Mouse (Mus musculus): ENCODE measurements at regions not wholly inside any gene's neighbourhood (a gene's known extent, or its start where the extent isn't known, plus 50 kb on each side); places are given as distances from the start of the nearest gene placed in this dataset.

DNA sequence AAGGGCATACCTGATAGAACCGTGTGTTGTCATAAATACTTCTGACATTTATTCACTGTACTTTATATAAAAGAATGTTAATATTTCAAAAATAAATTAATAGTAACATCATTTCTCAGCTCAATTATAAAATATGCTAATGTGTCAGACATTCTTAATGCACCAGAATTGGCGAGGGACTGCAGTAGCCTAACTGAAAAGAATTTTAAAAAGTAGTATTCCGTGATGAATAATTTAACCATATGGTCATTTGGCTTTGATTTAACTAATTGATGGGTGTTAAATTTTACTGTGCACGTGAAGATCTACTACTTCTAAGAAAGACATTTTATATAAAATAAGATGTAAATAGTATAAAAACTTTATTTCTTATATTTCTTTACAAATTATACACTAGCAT lies 1296.7 kb downstream of the Pla2g4a start:
- Histone ChIP-seq H3K79me2 (replicated peaks; ENCODE audit: control insufficient read depth, extremely low read depth, insufficient read depth, poor library complexity, severe bottlenecking) (no peaks in the 10 kb centered on the region), H3K27me3 (replicated peaks) (no peaks in the 10 kb centered on the region), H3K4me2 (ENCODE audit: insufficient read depth, low read depth, poor library complexity, severe bottlenecking) (no peak overlapping the region), H3K36me3 (replicated peaks in 1 of 2; ENCODE audit: control insufficient read depth in 1 of 2, insufficient read depth in 1 of 2, low read length in 1 of 2) (no peaks in the 10 kb centered on the region), H3K9me3 (replicated peaks; ENCODE audit: low read length) (peaks cover 12% of the 10 kb centered on the region), H3K4me1 (ENCODE audit: control insufficient read depth in 1 of 2, insufficient read depth in 2 of 2) (no peaks in the 10 kb centered on the region), H3K27ac (ENCODE audit: insufficient read depth, low read depth) (no peak overlapping the region), H3K9ac (ENCODE audit: insufficient read depth, low read depth) (no peak overlapping the region), H3K4me3 (replicated peaks in 1 of 3; ENCODE audit: low read depth in 2 of 3, low read length in 2 of 3, poor library complexity in 1 of 3) (no peak overlapping the region)
- in situ Hi-C loops (cut with MboI; ENCODE audit: low pct_ligation_motif_present, low pct_unique_long_range_greater_than_20kb, low sequenced_read_pairs), result no loop called here
- no peak for DNase-seq (ENCODE audit: extremely low read depth)
- dilution Hi-C loops (cut with MboI; ENCODE audit: extremely low pct_ligation_motif_present, extremely low pct_unique_long_range_greater_than_20kb, low sequenced_read_pairs), result no loop called here
- TF ChIP-seq IRF4 (IDR thresholded peaks at IDR 0.05; ENCODE audit: low read depth, low read length) (no peak), HCFC1 (IDR thresholded peaks at IDR 0.05; ENCODE audit: low read depth, low read length) (no peak), ZNF384 (IDR thresholded peaks at IDR 0.05; ENCODE audit: low read depth, low read length) (no peak), JUN (IDR thresholded peaks at IDR 0.05; ENCODE audit: insufficient read depth, low read depth, low read length) (no peak), BHLHE40 (IDR thresholded peaks at IDR 0.05; ENCODE audit: low read depth, low read length) (no peak), PAX5 (IDR thresholded peaks at IDR 0.05; ENCODE audit: low read length) (no peak), MAX (IDR thresholded peaks at IDR 0.05; ENCODE audit: low read length) (no peak), RCOR1 (conservative IDR thresholded peaks at IDR 0.05; ENCODE audit: low read depth, low read length) (no peak), ZMIZ1 (IDR thresholded peaks at IDR 0.05; ENCODE audit: low read depth, low read length) (no peak), E2F4 (IDR thresholded peaks at IDR 0.05; ENCODE audit: insufficient replicate concordance, low read depth, low read length) (no peak), USF1 (IDR thresholded peaks at IDR 0.05; ENCODE audit: low read depth, low read length) (no peak), SIN3A (IDR thresholded peaks at IDR 0.05; ENCODE audit: low read length) (no peak), UBTF (IDR thresholded peaks at IDR 0.05; ENCODE audit: low read depth, low read length) (no peak), MEF2A (IDR thresholded peaks at IDR 0.05; ENCODE audit: borderline replicate concordance, low read depth, low read length) (no peak), ZC3H11A (IDR thresholded peaks at IDR 0.05; ENCODE audit: low read depth, low read length) (no peak)

DNA sequence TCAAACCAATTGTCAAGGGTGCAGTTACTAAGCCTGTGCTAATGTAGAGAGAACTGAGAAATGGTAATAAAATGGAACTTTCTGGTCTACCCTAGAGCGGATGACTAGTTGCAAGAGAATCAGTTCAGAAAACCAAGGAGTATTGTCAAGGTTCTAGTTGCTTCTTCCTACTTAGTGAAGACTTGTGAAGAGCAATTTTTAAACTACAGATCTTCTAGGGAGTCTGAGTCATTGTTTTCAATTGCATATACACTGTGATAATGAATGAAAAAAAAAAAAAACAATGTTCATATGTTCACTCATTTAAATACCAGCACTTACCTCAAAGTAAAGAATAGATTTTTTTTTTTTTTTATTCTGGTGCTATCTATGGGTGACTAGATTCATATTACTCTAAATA lies 1304.1 kb downstream of the Pla2g4a start:
- no peaks in the 10 kb centered on the region for H3K27me3 ChIP-seq (replicated peaks)
- no peaks in the 10 kb centered on the region for H3K36me3 ChIP-seq (replicated peaks in 1 of 2; ENCODE audit: control insufficient read depth in 1 of 2, insufficient read depth in 1 of 2, low read length in 1 of 2)
- no peak for DNase-seq (ENCODE audit: extremely low read depth)
- no peaks in the 10 kb centered on the region for H3K4me1 ChIP-seq (ENCODE audit: control insufficient read depth in 1 of 2, insufficient read depth in 2 of 2)
- dilution Hi-C loops (cut with MboI; ENCODE audit: extremely low pct_ligation_motif_present, extremely low pct_unique_long_range_greater_than_20kb, low sequenced_read_pairs) (no loop called here), in situ Hi-C loops (cut with MboI; ENCODE audit: low pct_ligation_motif_present, low pct_unique_long_range_greater_than_20kb, low sequenced_read_pairs) (no loop called here)
- no peak overlapping the region for H3K9ac ChIP-seq (ENCODE audit: insufficient read depth, low read depth)
- H3K27ac ChIP-seq (ENCODE audit: insufficient read depth, low read depth), result no peak overlapping the region
- peaks cover 16% of the 10 kb centered on the region for H3K9me3 ChIP-seq (replicated peaks; ENCODE audit: low read length)
- no peaks in the 10 kb centered on the region for H3K79me2 ChIP-seq (replicated peaks; ENCODE audit: control insufficient read depth, extremely low read depth, insufficient read depth, poor library complexity, severe bottlenecking)
- H3K4me3 ChIP-seq (replicated peaks in 1 of 3; ENCODE audit: low read depth in 2 of 3, low read length in 2 of 3, poor library complexity in 1 of 3), result no peak overlapping the region
- H3K4me2 ChIP-seq (ENCODE audit: insufficient read depth, low read depth, poor library complexity, severe bottlenecking), result no peak overlapping the region
- TF ChIP-seq GABPA (IDR thresholded peaks at IDR 0.05; ENCODE audit: insufficient replicate concordance, low read depth, low read length) (no peak), JUND (conservative IDR thresholded peaks at IDR 0.05; ENCODE audit: low read depth, low read length) (no peak), SMC3 (IDR thresholded peaks at IDR 0.05; ENCODE audit: low read depth, low read length) (no peak), MAFK (IDR thresholded peaks at IDR 0.05; ENCODE audit: insufficient replicate concordance, low read length) (no peak), ZNF384 (IDR thresholded peaks at IDR 0.05; ENCODE audit: low read depth, low read length) (no peak), NRF1 (IDR thresholded peaks at IDR 0.05; ENCODE audit: low read depth, low read length) (no peak), JUN (IDR thresholded peaks at IDR 0.05; ENCODE audit: insufficient read depth, low read depth, low read length) (no peak), PAX5 (IDR thresholded peaks at IDR 0.05; ENCODE audit: low read length) (no peak), MEF2A (IDR thresholded peaks at IDR 0.05; ENCODE audit: borderline replicate concordance, low read depth, low read length) (no peak), USF2 (conservative IDR thresholded peaks at IDR 0.05; ENCODE audit: low read depth, low read length) (no peak), UBTF (IDR thresholded peaks at IDR 0.05; ENCODE audit: low read depth, low read length) (no peak), NELFE (IDR thresholded peaks at IDR 0.05; ENCODE audit: low read depth, low read length) (no peak), CHD1 (IDR thresholded peaks at IDR 0.05; ENCODE audit: low read depth, low read length) (no peak), MYC (IDR thresholded peaks at IDR 0.05; ENCODE audit: low read depth, low read length) (no peak), MXI1 (IDR thresholded peaks at IDR 0.05; ENCODE audit: low read depth, low read length) (no peak), CTCF (conservative IDR thresholded peaks at IDR 0.05 in 1 of 2, IDR thresholded peaks at IDR 0.05 in 1 of 2; ENCODE audit: low read depth in 2 of 2, low read length in 2 of 2) (no peak)
